Mouse (Mus musculus) heart, postnatal 14 days (tissue): ENCODE measurements around the gene Cfap57. TPM values are rescaled to one million over a fixed set of nuclear protein-coding genes. Genes with fewer than 3 reads are reported as not detected.
"Not testable (repeated sequence)": the region's sequence is repeated elsewhere in the genome, so short reads cannot be mapped to it uniquely, and the experiment has no call there.

Experiments
- DNase-seq, 2 experiments: peaks; one replicate each; pipeline ENCODE4 v3.0.0; 2021 to 2022
- intact Hi-C: fragments of 180-260 bp; cut with DNase I; formaldehyde crosslinking; loops from one replicate; pipeline ENCODE4 v1.15.1; 2025
- total RNA-seq, 2 experiments: library from RNA; stranded (reverse); gene quantifications; 2 replicates each; pipeline ENCODE4 v1.2.3; 2021

The Cfap57 gene
- total RNA-seq, 2 experiments from 2014 or later = 0.07 to 0.12 TPM

GRCm38 (mm10) chr4:118566161-118566676 lies 54.4 kb downstream of the Cfap57 start:
- intact Hi-C loops = loop anchor here (5.0 kb wide), 1 partner anchor 159 kb away; the partner anchor contains the start of genes Med8 and Szt2
- DNase-seq = peak; percentile 51 to 71

DNA sequence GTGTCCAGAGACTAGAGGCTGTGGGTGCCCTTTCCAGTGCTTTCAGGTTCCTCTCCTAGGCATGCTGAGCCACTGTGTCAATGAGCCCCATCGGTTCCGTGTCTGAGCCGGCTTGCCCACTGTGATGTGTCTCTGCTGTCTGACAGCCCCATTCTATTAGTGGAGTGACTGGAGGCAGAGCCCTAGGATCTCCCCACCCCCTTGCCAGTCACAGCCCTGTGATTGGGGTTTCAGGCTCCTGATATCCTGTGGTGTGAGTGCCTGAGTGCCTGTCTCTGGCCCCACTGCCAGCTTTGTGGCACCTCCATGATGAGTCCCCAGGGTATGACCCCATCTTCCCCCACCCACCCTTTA lies 55.7 kb downstream of the Cfap57 start:
- DNase-seq = no peak
- intact Hi-C loops = loop anchor here (5.0 kb wide), 1 partner anchor 158 kb away; the partner anchor contains the start of genes Med8 and Szt2

DNA sequence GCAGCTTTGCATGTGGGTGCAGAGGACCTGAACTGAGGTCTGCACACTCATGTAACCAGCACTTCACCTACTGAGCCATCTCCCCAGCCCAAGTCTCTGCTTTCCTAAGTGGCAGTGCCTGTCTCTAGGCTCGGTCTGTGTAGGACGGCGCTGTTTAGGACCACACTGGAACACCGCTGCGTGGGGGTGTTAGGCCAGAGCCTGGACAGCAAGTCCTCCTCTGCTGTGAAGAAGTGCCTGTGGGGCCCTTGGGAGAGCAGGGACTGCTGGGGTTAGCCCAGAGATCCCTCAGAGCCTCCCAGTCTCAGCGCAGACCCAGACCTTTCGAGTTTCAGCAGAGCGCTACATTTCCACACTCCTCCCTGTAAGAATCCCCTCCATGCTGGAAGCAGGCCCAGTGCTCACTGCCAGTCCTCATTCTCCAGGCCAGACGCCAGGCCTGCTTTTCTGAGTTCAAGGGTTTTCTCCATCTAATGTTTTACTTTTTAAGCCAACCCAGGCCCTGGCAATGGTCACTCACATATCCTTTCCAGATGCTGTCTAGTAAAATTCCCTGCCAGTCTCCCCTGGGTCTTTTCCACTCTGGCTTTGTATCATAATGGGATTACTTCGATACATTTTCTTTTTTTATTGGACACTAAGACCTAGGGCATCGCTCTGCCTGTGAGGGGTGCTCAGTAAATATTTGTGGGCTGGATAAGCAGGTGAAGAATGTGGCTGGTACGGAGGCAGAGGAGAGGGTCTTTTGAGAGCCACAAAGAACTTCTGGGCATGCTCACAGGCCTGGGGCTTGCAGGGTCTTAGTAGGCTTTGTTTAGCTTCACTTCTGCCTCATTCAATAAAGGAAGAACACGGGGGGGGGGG lies 56.3 kb downstream of the Cfap57 start:
- intact Hi-C loops = no loop called here
- peak in 1 of 2 experiments; percentile 9 for DNase-seq

GRCm38 (mm10) chr4:118553039-118553649 lies 67.4 kb downstream of the Cfap57 start:
- intact Hi-C loops = no loop called here
- DNase-seq = no peak

DNA sequence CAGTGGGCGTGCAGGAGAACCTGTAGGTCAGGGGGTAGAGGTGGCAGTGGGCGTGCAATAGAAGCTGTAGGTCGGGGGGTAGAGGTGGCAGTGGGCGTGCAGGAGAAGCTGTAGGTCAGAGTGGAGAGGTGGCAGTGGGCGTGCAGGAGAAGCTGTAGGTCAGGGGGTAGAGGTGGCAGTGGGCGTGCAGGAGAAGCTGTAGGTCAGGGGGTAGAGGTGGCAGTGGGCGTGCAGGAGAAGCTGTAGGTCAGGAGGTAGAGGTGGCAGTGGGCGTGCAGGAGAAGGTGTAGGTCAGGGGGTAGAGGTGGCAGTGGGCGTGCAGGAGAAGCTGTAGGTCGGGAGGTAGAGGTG lies 72.5 kb downstream of the Cfap57 start:
- peak; percentile 9 to 45 for DNase-seq
- intact Hi-C loops = not testable (repeated sequence)

- DNase-seq = peak; percentile 59 to 66
- intact Hi-C loops = not testable (repeated sequence)
Measured at GRCm38 (mm10) chr4:118547424-118548129, 73.0 kb downstream of the Cfap57 start.

- no peak for DNase-seq
- intact Hi-C loops = no loop called here
Measured at GRCm38 (mm10) chr4:118544441-118545127, 76.0 kb downstream of the Cfap57 start.

GRCm38 (mm10) chr4:118543592-118544260 lies 76.9 kb downstream of the Cfap57 start, which contains the start of gene Tmem125:
Gene Tmem125, minus strand, starts transcription at chr4:118544044.
- intact Hi-C loops = no loop called here
- peak; percentile 26 to 42 for DNase-seq

GRCm38 (mm10) chr4:118543158-118543530 lies 77.4 kb downstream of the Cfap57 start:
- peak in 1 of 2 experiments; percentile 21 for DNase-seq
- intact Hi-C loops = no loop called here

GRCm38 (mm10) chr4:118542510-118543157 lies 77.9 kb downstream of the Cfap57 start:
- intact Hi-C loops = no loop called here
- no peak for DNase-seq

DNA sequence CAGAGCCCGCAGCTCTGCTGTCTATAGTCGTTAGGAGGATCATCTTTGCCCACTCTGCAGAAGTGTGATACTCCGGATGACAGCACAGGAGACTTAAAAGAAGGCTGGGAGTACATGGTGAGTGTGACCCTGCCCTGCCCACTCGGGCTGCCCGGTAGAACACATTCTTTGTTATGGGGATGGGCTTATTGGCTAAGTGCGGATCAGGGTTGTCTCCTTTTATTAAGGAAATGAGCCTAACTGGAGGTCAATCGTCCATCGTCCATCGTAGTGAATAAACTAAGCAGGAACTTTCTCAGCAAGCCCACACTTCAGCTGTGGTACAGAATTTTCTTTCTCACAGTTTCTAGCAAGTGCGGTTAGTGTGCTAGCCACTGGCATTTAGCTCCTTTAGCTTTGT lies 80.7 kb downstream of the Cfap57 start:
- DNase-seq = no peak
- intact Hi-C loops = no loop called here

- intact Hi-C loops = no loop called here
- no peak for DNase-seq
Measured at GRCm38 (mm10) chr4:118537801-118538200, 82.8 kb downstream of the Cfap57 start.

GRCm38 (mm10) chr4:118535610-118536009 lies 85.0 kb downstream of the Cfap57 start:
- DNase-seq = no peak
- intact Hi-C loops = no loop called here

DNA sequence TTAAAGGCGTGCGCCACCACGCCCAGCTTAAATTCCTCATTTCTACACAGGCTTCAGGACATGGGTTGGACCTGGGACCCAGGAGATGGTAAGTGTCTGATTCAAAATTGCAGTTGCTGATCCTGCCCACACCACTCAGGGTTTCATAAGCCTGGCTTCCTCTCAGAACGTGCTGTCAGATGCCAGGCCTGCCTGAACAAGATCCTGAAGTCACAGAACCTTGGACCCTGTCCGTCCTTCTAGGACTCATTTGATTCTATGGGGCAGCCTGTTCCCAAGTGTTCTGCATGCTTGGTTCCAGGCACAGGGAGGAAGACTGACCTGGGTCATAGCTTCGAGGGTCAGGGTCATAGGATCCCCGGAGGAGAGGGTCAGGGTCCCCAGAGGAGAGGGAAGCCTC lies 87.0 kb downstream of the Cfap57 start:
- DNase-seq = no peak
- intact Hi-C loops = no loop called here

- DNase-seq = no peak
- intact Hi-C loops = no loop called here
Measured at GRCm38 (mm10) chr4:118533156-118533555, 87.4 kb downstream of the Cfap57 start.

- no peak for DNase-seq
Measured at GRCm38 (mm10) chr4:118532663-118533062, 87.9 kb downstream of the Cfap57 start.

GRCm38 (mm10) chr4:118527720-118528119 lies 92.9 kb downstream of the Cfap57 start:
- DNase-seq = no peak
- intact Hi-C loops = no loop called here

More at GRCm38 (mm10) chr4:118532663-118533062, 87.9 kb downstream of the Cfap57 start:
- intact Hi-C loops = no loop called here

GRCm38 (mm10) chr4:118527335-118527681 lies 93.3 kb downstream of the Cfap57 start:
- intact Hi-C loops = no loop called here

More at GRCm38 (mm10) chr4:118527335-118527681, 93.3 kb downstream of the Cfap57 start:
- DNase-seq = no peak
